Mouse (Mus musculus): Measurements from ENCODE around the gene Rfc2. TPM values are rescaled to one million over a fixed set of nuclear protein-coding genes. Genes with fewer than 3 reads are reported as not detected.

The Rfc2 gene
- total and polyA plus RNA-seq, 3 experiments, result 304 to 424 TPM; not detected in 1

DNA sequence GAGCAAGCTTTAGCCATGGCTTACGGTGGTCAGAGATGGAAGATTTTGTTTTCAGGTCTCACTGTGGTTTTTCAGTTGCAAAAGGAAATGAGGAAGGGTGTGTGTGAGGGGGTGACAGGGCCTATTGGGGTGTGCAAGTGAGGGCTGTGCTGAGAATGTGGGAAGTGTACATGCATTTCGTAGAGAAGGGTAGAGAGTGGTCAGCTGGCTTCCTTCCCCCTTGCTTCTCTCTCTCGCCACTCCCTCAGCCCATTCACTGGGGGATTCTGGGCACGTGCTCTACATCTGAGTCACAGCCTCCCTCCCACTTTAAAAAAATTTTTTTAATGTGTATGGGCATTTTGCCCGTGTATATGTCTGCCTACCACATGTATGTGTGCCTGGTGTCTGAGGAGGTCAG, 26.0 kb downstream of the Rfc2 start (continued):
- TF ChIP-seq RAD21 (IDR thresholded peaks at IDR 0.05; ENCODE audit: low read depth, low read length) (no peak), UBTF (IDR thresholded peaks at IDR 0.05; ENCODE audit: borderline replicate concordance, insufficient read depth, low read depth, low read length) (no peak)

DNA sequence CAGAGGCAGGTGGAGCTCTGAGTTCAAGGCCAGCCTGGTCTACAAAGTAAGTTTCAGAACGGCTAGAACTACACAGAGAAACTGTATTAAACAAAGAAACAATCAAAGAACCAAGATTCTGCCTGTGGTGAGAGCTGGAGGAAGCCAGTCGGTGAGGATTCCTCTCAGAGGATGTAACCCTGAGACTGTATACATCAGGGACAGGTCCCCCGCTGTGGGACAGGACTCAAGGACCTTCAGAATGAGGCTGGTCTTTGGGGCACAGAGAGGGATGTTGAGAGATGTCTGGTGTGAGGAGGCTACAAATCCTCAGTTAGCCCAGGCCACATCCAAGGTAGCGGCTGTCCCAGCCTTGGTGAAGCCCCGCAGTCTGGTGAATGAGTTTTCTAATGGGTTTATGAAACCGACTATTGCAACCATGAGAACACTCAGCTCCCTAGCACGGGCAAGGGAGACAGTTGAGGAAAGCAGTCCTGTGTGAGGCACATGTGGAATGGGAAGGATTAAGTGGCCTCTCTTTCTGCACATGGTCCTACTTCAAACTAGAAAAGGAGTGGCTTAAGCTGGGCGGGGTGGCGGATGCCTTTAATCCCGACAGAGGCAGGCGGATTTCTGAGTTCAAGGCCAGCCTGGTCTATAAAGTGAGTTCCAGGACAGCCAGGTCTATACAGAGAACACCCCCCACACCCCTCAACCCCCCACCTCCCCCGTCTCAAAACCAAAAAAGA, 28.9 kb downstream of the Rfc2 start:
- H3K4me1 ChIP-seq (ENCODE audit: control insufficient read depth in 1 of 2, insufficient read depth in 2 of 2, low read length in 2 of 2), result peaks cover 8 to 10% of the 10 kb centered on the region in 2 experiments
- DNase-seq (ENCODE audit: low read depth, low spot score), result no peak
- no peaks in the 10 kb centered on the region for H3K79me2 ChIP-seq (ENCODE audit: control insufficient read depth, insufficient read depth, low read length, poor library complexity)
- no peak overlapping the region for H3K27ac ChIP-seq (ENCODE audit: control insufficient read depth, low read depth, low read length)
- H3K4me3 ChIP-seq (ENCODE audit: control insufficient read depth in 1 of 2, insufficient read depth in 1 of 2, low read depth in 2 of 2, low read length in 2 of 2), result no peak overlapping the region
- H3K36me3 ChIP-seq (ENCODE audit: control insufficient read depth in 1 of 2, insufficient read depth in 2 of 2, low read length in 2 of 2), result peaks cover 0 to 6% of the 10 kb centered on the region in 2 experiments; a peak in 2 of 4 replicates
- no peak for TF ChIP-seq POLR2AphosphoS5 (IDR thresholded peaks at IDR 0.05; ENCODE audit: borderline replicate concordance, low read depth, low read length)
- TF ChIP-seq MAZ (IDR thresholded peaks at IDR 0.05; ENCODE audit: low read depth, low read length), result no peak
- TF ChIP-seq EP300 (IDR thresholded peaks at IDR 0.05; ENCODE audit: low read depth in 1 of 2, low read length in 2 of 2), result no peak
- no peak for TF ChIP-seq RCOR1 (IDR thresholded peaks at IDR 0.05; ENCODE audit: low read depth, low read length)
- TF ChIP-seq NRF1 (IDR thresholded peaks at IDR 0.05; ENCODE audit: insufficient read depth, low read depth, low read length, poor library complexity, severe bottlenecking), result no peak
- TF ChIP-seq POLR2AphosphoS2 (IDR thresholded peaks at IDR 0.05; ENCODE audit: low read length), result no peak
- no peak for TF ChIP-seq GABPA (IDR thresholded peaks at IDR 0.05; ENCODE audit: low read depth, low read length)
- no peak for TF ChIP-seq TBP (IDR thresholded peaks at IDR 0.05; ENCODE audit: low read depth, low read length)
- TF ChIP-seq SIN3A (IDR thresholded peaks at IDR 0.05; ENCODE audit: low read length), result no peak
- no peak for TF ChIP-seq CHD2 (IDR thresholded peaks at IDR 0.05; ENCODE audit: low read length)
- TF ChIP-seq CTCF (IDR thresholded peaks at IDR 0.05 in 2 of 3, conservative IDR thresholded peaks at IDR 0.05 in 1 of 3; ENCODE audit: control insufficient read depth in 1 of 3, insufficient read depth in 1 of 3, low read depth in 2 of 3, low read length in 3 of 3, poor library complexity in 1 of 3, severe bottlenecking in 1 of 3), result no peak
- no peak overlapping the region for H3K9ac ChIP-seq (ENCODE audit: control insufficient read depth, low read depth, low read length, poor library complexity, severe bottlenecking)
- H3K27me3 ChIP-seq (ENCODE audit: control insufficient read depth in 1 of 2, insufficient read depth in 2 of 2, low read length in 2 of 2), result no peaks in the 10 kb centered on the region
- no peaks in the 10 kb centered on the region for H3K9me3 ChIP-seq (replicated peaks; ENCODE audit: insufficient read depth, low read length)

DNA sequence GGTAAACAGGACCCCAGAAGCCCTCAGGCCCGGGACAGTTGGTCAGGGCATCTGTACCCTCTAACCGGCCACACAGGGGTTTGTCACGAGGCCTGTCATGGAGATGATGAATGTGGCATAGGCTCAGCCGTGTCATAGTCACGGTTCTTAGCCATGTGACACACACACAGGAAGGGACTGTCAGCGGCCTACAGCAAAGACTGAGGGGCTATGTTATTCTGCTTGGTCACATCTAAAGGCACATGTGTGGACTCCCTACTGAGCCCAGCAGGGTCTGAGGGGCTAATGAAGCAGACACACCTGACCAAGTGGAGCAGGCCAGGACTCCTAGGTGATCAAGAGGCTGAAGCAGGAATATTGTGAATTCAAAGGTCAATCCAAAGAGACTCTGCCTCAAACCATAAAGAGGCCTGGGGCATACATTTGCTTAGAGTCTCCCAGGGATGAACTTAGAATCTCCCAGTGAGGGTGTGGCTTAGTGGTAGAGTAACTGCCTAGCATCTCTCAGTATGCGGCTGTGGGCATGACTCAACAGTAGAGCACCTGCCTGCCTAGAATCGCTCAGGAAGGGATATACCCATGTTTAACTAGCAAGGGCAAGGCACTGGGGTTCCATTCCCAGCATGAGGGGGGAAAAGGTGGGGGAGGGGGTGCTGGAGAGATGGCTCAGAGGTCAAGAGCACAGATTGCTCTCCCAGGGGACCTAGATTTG, 30.8 kb downstream of the Rfc2 start:
- Histone ChIP-seq H3K36me3 (ENCODE audit: control insufficient read depth in 1 of 2, insufficient read depth in 2 of 2, low read length in 2 of 2) (peaks cover 0 to 4% of the 10 kb centered on the region in 2 experiments; a peak in 2 of 4 replicates), H3K4me3 (ENCODE audit: control insufficient read depth in 1 of 2, insufficient read depth in 1 of 2, low read depth in 2 of 2, low read length in 2 of 2) (no peak overlapping the region), H3K79me2 (ENCODE audit: control insufficient read depth, insufficient read depth, low read length, poor library complexity) (no peaks in the 10 kb centered on the region), H3K9me3 (replicated peaks; ENCODE audit: insufficient read depth, low read length) (no peaks in the 10 kb centered on the region), H3K9ac (ENCODE audit: control insufficient read depth, low read depth, low read length, poor library complexity, severe bottlenecking) (no peak overlapping the region), H3K27ac (ENCODE audit: control insufficient read depth, low read depth, low read length) (no peak overlapping the region), H3K4me1 (ENCODE audit: control insufficient read depth in 1 of 2, insufficient read depth in 2 of 2, low read length in 2 of 2) (peaks cover 4 to 6% of the 10 kb centered on the region in 2 experiments), H3K27me3 (ENCODE audit: control insufficient read depth in 1 of 2, insufficient read depth in 2 of 2, low read length in 2 of 2) (no peaks in the 10 kb centered on the region)
- TF ChIP-seq HCFC1 (IDR thresholded peaks at IDR 0.05; ENCODE audit: low read depth, low read length) (no peak), TAL1 (IDR thresholded peaks at IDR 0.05; ENCODE audit: low read length) (no peak), MAX (IDR thresholded peaks at IDR 0.05; ENCODE audit: low read length) (no peak), MEF2A (IDR thresholded peaks at IDR 0.05; ENCODE audit: extremely low read depth, insufficient replicate concordance, low read depth, low read length, poor library complexity, severe bottlenecking) (no peak), POLR2AphosphoS5 (IDR thresholded peaks at IDR 0.05; ENCODE audit: borderline replicate concordance, low read depth, low read length) (no peak), ZC3H11A (IDR thresholded peaks at IDR 0.05; ENCODE audit: low read depth, low read length) (no peak), MAZ (IDR thresholded peaks at IDR 0.05; ENCODE audit: low read depth, low read length) (no peak), GABPA (IDR thresholded peaks at IDR 0.05; ENCODE audit: low read depth, low read length) (no peak)
- DNase-seq (ENCODE audit: low read depth, low spot score), result no peak

Data from MEL (cell line).